Mouse (Mus musculus) left cerebral cortex, postnatal 14 days (tissue): Measurements from ENCODE around the gene Mib2. TPM values are rescaled to one million over a fixed set of nuclear protein-coding genes. Genes with fewer than 3 reads are reported as not detected.

Experiments
- DNase-seq, 2 experiments: peaks; one replicate each; pipeline ENCODE4 v3.0.0; 2021 to 2022; ENCODE audit warnings: low spot score in 2 of 2, mixed read lengths in 1 of 2
- intact Hi-C: fragments of 180-260 bp; cut with DNase I; formaldehyde crosslinking; loops from one replicate; pipeline ENCODE4 v1.15.1; 2025
- total RNA-seq, 2 experiments: library from RNA; stranded (reverse); gene quantifications; 2 replicates each; pipeline ENCODE4 v1.2.3; 2021

Gene Mib2
- total RNA-seq, 2 experiments from 2014 or later = 105 TPM

DNA sequence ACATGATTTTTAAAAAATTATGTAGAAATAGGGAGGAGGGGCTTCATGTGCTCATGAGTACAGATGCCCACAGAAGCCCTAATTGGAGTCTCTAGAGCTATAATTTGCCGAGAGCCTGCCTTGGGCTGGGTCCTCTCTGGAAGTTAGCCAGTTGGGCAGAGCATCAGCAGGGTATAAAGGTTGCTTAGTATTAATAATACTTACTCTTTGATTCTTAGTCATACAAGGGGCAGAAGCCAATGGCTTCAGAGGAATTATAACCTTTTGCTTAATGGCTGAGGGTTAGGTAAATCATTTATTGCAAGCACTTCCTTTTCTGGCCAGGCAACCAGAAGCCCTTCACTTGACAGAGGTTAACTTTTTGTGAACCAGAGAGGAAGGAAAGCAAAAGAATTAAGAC lies 25.5 kb downstream of the Mib2 start:
- intact Hi-C loops = no loop called here
- no peak for DNase-seq

DNA sequence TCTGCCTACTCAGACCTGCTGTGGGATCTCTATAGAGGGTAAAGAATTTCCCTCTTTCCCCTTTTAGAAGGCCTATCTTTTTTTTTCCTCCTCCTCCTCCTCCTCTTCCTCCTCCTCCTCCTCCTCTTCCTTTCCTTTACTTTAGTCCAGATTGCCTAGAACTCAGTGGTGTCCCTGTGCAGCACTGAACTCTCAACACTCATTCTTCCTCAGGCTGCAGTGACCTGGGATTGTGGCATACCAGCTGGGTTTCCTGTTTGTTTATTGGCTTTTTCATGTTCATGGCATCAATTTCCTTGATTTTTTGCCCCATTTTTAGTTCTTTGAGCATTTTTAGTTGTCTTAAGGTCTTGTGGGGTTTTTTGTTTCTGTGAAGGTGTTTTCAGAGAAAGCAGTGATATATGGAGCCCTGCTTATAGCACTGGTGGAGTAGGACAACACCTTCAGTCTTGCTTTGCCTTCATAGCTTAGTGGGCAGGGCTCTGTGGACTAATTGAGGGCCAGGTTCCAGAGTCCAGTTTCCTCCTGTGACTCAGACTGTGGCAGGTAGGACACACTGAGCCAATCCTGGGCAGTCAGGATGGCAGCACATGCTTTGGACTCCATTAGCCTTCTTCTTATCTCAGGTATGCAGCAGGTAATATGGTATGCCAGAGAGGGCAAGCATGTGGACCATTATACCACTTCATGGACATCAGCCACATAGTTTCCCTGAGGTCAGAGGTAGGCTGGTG lies 33.1 kb downstream of the Mib2 start:
- intact Hi-C loops = no loop called here
- DNase-seq = no peak

DNA sequence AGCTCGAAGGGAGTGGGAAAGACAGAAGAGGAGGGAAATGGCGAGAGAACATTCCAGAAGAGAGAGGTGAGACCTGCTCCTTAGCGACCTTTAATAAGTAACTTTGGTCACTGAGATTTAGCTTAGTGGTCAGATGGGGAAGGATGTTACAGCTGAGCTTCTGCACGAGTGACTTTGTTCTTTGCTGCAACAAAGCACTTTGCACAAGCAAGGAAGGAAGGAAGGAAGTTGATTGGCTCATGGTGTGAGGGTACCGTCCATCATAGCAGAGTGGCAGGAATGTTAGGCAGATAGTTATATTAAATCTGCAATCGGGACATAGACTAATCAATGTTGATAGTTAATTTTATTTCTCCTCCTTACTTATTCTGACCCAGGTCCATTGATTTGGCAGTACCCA lies 38.7 kb downstream of the Mib2 start:
- DNase-seq = no peak
- intact Hi-C loops = no loop called here

DNA sequence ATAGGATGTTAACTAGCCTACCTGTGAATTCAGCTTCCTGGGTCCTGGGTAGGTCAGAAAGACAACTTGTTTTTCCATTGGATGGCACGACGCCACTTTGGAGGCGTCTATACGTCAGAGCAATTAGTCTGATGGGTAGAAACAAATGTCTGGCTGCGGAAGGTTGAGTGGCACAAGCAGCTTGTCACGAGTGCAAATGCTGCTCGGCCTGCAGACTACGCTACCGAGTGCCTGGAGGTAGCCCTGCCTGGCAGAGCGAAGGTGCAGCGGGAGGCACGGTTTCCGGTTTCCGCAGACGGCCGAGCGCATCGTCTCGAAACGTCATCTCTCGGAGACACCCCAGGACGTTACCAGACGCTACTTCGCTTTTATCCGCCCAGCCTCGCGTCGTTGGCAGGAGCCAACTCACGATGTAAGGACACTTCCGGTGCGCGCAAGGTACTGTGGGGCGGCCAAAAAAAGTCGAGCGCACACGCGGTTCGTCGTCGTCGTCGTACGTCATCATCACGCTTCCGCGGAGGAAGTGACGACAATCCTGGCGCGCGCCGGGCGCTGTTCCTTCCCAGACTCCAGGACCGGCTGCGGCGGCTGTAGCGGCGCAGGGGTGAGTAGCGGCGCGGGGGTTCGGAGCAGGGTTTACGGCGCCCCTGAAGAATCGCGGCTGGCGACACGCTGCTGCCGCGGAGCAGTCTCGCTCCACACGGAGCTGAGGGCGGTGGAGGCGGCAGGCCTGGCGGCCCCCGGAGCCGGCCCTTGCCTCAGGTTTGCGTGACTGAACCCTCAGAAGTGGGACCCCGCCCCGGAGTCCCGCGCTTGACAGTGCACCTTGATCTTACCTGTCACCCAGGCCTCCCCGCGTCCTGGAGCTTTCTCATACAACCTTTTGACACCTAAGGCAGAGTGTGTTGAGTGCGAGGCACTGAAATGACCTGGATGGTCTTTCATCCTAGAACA lies 44.4 kb downstream of the Mib2 start, which contains the start of gene Cdk11b:
Gene Cdk11b, plus strand, starts transcription at position 517 of the 954 bp plus-strand sequence.
- intact Hi-C loops = loop anchor here (5.0 kb wide), 2 partner anchors 43 to 78 kb away; partner anchors contain the start of genes Mib2 and Ssu72
- DNase-seq = peak; percentile 98

DNA sequence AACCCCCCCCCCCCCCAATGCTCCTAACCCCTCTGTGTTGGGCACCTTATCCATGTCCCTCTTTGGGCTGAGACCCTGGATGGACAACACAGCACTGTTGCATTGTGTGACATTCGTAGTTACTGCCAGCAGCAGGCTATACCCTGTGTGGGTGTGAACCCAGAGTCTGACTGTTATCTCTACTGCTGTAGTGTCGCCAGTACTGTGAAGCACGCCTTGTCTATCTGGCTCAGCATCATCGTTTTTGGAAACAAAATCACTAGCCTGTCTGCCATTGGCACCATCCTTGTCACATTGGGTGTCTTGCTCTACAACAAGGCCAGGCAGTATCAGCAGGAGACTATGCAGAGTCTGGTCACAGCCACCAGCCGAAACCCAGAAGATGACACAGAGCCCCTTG lies 50.7 kb downstream of the Mib2 start:
- DNase-seq = no peak
- intact Hi-C loops = no loop called here

DNA sequence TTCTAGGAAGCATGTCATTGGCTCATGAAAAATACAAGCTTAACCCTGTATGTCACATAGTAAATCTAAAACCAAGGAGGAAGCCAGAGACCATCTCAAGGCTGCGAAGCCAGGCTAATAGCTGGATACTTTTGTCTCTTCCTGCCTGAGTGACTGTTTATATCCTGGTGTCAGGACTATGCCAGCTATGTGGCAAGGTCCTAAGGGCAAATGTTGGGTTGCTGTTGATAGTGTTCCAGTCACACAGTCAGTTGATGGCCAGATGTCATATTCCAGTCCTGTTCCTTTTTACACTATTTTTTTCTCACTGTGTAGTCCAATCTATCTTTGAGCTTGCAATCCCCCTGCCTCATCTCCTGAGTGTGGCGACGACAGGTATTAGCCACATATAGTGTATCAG lies 55.7 kb downstream of the Mib2 start:
- intact Hi-C loops = no loop called here
- no peak for DNase-seq

DNA sequence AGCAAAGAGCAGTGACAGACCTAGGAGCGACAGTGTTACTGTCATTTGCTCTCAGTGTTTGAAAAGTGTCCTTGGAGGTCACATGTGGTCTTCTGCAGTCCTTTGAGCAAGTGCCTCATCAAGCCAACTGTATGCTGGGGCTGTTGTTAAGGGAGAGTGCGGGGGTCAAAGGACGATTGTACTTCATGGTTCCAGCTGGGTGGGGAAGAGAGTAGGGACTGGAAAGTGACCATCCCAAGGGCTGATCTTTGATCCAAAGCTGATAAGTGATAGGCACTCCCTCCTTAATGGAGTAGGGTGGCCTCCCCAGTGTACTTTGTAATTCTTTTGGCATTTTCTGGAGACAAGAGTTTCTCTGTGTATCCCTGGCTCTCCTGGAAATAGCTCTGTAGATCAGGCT lies 57.1 kb downstream of the Mib2 start:
- no peak for DNase-seq

DNA sequence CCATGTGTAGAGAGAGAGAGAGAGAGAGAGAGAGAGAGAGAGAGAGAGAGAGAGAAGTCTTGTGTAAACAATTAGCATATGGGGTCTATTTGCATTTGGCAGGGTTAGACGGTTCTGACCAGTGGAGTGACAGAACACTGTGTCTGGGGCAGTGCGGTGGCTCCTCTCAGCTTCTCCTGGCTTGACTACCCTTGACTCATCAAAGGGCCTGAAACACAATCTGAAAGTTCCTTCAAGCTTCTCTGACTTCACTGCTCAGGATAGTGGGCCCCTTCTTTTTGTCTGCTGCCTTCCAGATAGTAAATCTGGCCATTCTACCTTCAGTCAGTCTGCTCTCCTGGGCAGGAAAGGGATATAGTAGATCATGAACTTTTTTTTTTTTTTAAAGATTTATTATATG lies 62.2 kb downstream of the Mib2 start:
- intact Hi-C loops = no loop called here

More for the DNA sequence above, 57.1 kb downstream of the Mib2 start:
- intact Hi-C loops = no loop called here

DNA sequence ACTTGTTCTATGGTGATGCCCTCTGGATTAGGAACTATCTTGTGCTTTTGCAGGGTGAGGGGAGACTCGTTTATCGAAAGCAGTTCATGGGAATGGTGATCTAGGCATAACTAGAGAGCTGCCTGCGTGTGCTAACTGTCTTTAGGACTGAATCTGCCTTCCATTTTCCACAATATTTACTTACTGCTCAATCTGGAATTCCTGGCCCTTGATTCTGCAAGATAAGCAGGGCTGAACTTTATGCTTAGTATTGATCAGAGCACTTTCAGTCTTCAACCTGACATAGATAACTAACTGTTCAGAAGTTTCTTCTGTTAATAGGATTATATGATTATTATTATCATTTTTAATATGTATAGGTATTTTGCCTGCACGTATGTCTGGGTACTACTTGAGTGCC lies 63.9 kb downstream of the Mib2 start:
- DNase-seq = no peak
- intact Hi-C loops = no loop called here

More for the DNA sequence above, 62.2 kb downstream of the Mib2 start:
- no peak for DNase-seq

Other genes starting within 250 kb of the Mib2 start
- 1 to 10 TPM; 1.2 to 2.9 TPM for gene Tmem52, start 200.1 kb downstream of the Mib2 start, total RNA-seq
- gene Gnb1, start 177.8 kb downstream of the Mib2 start, total RNA-seq = 1,000 to 10,000 TPM in 1 of 2 experiments, 100 to 1,000 TPM in 1; 991 to 1,025 TPM
- 10 to 100 TPM; 62.2 to 62.5 TPM for gene Nadk, start 106.8 kb downstream of the Mib2 start, total RNA-seq
- gene Slc35e2, start 67.8 kb downstream of the Mib2 start, total RNA-seq = 10 to 100 TPM; 48.8 to 53.1 TPM
- gene Cdk11b, start 44.3 kb downstream of the Mib2 start, total RNA-seq = 10 to 100 TPM; 45.4 to 47.0 TPM
- not detected for gene Gm10563, start 23.8 kb downstream of the Mib2 start, total RNA-seq
- 1 to 10 TPM; 1.2 to 2.4 TPM for gene Mmp23, start 15.8 kb downstream of the Mib2 start, total RNA-seq
- 10 to 100 TPM; 22.8 to 26.0 TPM for gene Fndc10, start 25.1 kb upstream of the Mib2 start, total RNA-seq
- 10 to 100 TPM; 84.2 to 86.8 TPM for gene Ssu72, start 35.6 kb upstream of the Mib2 start, total RNA-seq
- 10 to 100 TPM; 67.0 to 70.7 TPM for gene Tmem240, start 65.6 kb upstream of the Mib2 start, total RNA-seq
- gene Atad3a, start 91.9 kb upstream of the Mib2 start, total RNA-seq = 10 to 100 TPM; 52.3 to 53.2 TPM
- 10 to 100 TPM; 16.3 to 17.0 TPM for gene Vwa1, start 105.5 kb upstream of the Mib2 start, total RNA-seq
- 10 to 100 TPM in 1 of 2 experiments, 1 to 10 TPM in 1; 8.7 to 11.6 TPM for gene Tmem88b, start 116.7 kb upstream of the Mib2 start, total RNA-seq
- gene Ankrd65, start 121.2 kb upstream of the Mib2 start, total RNA-seq = under 1 TPM in 1 of 2 experiments, not detected in 1; 0.31 TPM
- gene Mrpl20, start 133.7 kb upstream of the Mib2 start, total RNA-seq = 100 to 1,000 TPM; 104 to 112 TPM
- 10 to 100 TPM; 69.5 to 73.5 TPM for gene Ccnl2, start 143.3 kb upstream of the Mib2 start, total RNA-seq
- gene Aurkaip1, start 162.1 kb upstream of the Mib2 start, total RNA-seq = 10 to 100 TPM; 83.3 to 84.1 TPM
- gene Mxra8, start 170.5 kb upstream of the Mib2 start, total RNA-seq = 10 to 100 TPM in 1 of 2 experiments, 1 to 10 TPM in 1; 9.0 to 14.0 TPM
- 10 to 100 TPM; 81.5 to 81.6 TPM for gene Dvl1, start 178.2 kb upstream of the Mib2 start, total RNA-seq
- under 1 TPM; 0.20 to 0.27 TPM for gene Tas1r3, start 194.2 kb upstream of the Mib2 start, total RNA-seq
- gene Cptp, start 200.2 kb upstream of the Mib2 start, total RNA-seq = 10 to 100 TPM; 28.8 to 29.7 TPM
- 10 to 100 TPM; 34.4 to 38.4 TPM for gene Ints11, start 200.3 kb upstream of the Mib2 start, total RNA-seq
- 10 to 100 TPM; 65.3 to 66.9 TPM for gene Pusl1, start 222.6 kb upstream of the Mib2 start, total RNA-seq
- gene Acap3, start 222.6 kb upstream of the Mib2 start, total RNA-seq = 100 to 1,000 TPM; 139 TPM